Mouse (Mus musculus): ENCODE results near the gene Nek4.

GRCm38 (mm10) chr14:30958517-30958916 is 7.3 kb downstream of the Nek4 start:
- TF ChIP-seq POLR2A (IDR thresholded peaks at IDR 0.05; ENCODE audit: borderline replicate concordance, low read depth, low read length) (no peak), CTCF (IDR thresholded peaks at IDR 0.05; ENCODE audit: low read depth, low read length) (no peak)
